Mouse (Mus musculus) liver, postnatal 0 days (tissue): ENCODE results near the gene Sirt4.

Experiments used
- CTCF ChIP-seq: sonication (generic); IDR thresholded peaks from 2 replicates; pipeline ENCODE4 v1.5.1; 2016; ENCODE audit warnings: antibody characterized with exemption, low read depth
- EP300 ChIP-seq: IDR thresholded peaks from 2 replicates; pipeline ENCODE4 v1.6.1; 2016; ENCODE audit warnings: antibody characterized with exemption, low read depth, mild to moderate bottlenecking

DNA sequence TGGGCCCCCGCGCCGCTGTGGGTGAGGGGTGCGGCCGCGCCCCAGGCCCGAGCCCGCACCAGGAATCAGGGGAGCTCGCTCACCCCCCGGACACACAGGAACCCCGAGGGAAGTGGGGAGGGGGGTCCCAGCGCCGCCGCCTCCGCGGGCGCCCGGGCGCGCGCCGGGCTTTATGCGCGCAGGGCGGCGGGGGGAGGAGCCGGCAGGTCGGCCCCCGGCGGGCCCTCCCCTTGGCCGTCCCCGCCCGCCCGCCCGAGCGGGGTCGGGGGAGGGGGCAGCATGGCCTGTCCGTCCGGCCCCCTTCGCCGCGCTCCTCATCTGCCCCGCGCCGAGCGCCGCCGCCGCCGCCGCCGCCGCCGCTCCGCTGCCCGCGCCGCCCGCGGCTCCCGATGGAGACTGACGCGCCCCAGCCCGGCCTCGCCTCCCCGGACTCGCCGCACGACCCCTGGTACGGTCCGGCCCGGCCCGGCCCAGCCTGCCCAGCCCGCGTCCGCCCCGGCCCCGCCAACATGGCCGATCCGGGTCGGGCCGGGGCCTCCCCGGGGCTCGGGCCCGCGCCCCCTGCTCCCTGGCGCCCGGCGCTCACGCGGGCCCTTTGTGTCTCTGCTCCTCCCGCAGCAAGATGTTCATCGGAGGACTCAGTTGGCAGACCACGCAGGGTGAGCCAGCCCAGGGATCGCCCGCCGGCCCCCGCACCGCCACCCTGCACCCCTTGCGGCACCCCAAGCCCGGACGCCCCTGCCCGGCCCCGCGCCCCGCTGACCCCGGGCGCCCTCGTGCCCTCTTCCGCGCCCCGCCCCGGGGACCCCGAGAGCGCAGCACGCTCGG, 55.0 kb downstream of the Sirt4 start, which contains the start of gene Msi1:
- no peak for TF ChIP-seq CTCF
- TF ChIP-seq EP300 = no peak
